Mouse (Mus musculus): ENCODE measurements around the gene B4galnt1.
"Not testable (repeated sequence)": the region's sequence is repeated elsewhere in the genome, so short reads cannot be mapped to it uniquely, and the experiment has no call there.

Gene B4galnt1

GRCm38 (mm10) chr10:127164631-127165353 is at the start of gene B4galnt1:
Gene B4galnt1 (plus strand): TSS chr10:127165225.
- DNase-seq (ENCODE audit: low spot score in 2 of 2): peak in 1 of 2 experiments; percentile 79

- DNase-seq (ENCODE audit: low spot score in 2 of 2): no peak
These were observed 46.6 kb upstream of the B4galnt1 start for GRCm38 (mm10) chr10:127118470-127118869.

GRCm38 (mm10) chr10:127119229-127119628 is 45.8 kb upstream of the B4galnt1 start:
- DNase-seq (ENCODE audit: low spot score in 2 of 2): no peak

- no peak for DNase-seq (ENCODE audit: low spot score in 2 of 2)
These were observed 44.5 kb upstream of the B4galnt1 start for GRCm38 (mm10) chr10:127120301-127121065.

- DNase-seq (ENCODE audit: low spot score in 2 of 2): peak; percentile 96 to 99
These were observed 44.0 kb upstream of the B4galnt1 start, which contains the start of gene Os9 for GRCm38 (mm10) chr10:127121066-127121477. Gene Os9 (minus strand): TSS chr10:127121131.

- DNase-seq (ENCODE audit: low spot score in 2 of 2): no peak
These were observed 43.0 kb upstream of the B4galnt1 start for GRCm38 (mm10) chr10:127122018-127122417.

GRCm38 (mm10) chr10:127122784-127123435 is 42.1 kb upstream of the B4galnt1 start:
- peak in 1 of 2 experiments; percentile 69 for DNase-seq (ENCODE audit: low spot score in 2 of 2)

GRCm38 (mm10) chr10:127123436-127123805 is 41.6 kb upstream of the B4galnt1 start:
- peak; percentile 50 to 90 for DNase-seq (ENCODE audit: low spot score in 2 of 2)

GRCm38 (mm10) chr10:127125210-127126001 is 39.6 kb upstream of the B4galnt1 start:
- peak in 1 of 2 experiments; percentile 26 for DNase-seq (ENCODE audit: low spot score in 2 of 2)

- no peak for DNase-seq (ENCODE audit: low spot score in 2 of 2)
These were observed 38.4 kb upstream of the B4galnt1 start for GRCm38 (mm10) chr10:127126579-127126978.

- DNase-seq (ENCODE audit: low spot score in 2 of 2): no peak
These were observed 37.2 kb upstream of the B4galnt1 start for GRCm38 (mm10) chr10:127127711-127128279.

- DNase-seq (ENCODE audit: low spot score in 2 of 2): no peak
These were observed 35.6 kb upstream of the B4galnt1 start for GRCm38 (mm10) chr10:127129431-127129830.

- DNase-seq (ENCODE audit: low spot score in 2 of 2): no peak
These were observed 32.6 kb upstream of the B4galnt1 start for GRCm38 (mm10) chr10:127132469-127132868.

GRCm38 (mm10) chr10:127134394-127135035 is 30.5 kb upstream of the B4galnt1 start:
- DNase-seq (ENCODE audit: low spot score in 2 of 2): not testable (repeated sequence)

GRCm38 (mm10) chr10:127135118-127135836 is 29.7 kb upstream of the B4galnt1 start:
- no peak for DNase-seq (ENCODE audit: low spot score in 2 of 2)

GRCm38 (mm10) chr10:127136510-127136909 is 28.5 kb upstream of the B4galnt1 start:
- no peak for DNase-seq (ENCODE audit: low spot score in 2 of 2)

- DNase-seq (ENCODE audit: low spot score in 2 of 2): no peak
These were observed 27.1 kb upstream of the B4galnt1 start for GRCm38 (mm10) chr10:127137896-127138295.

- no peak for DNase-seq (ENCODE audit: low spot score in 2 of 2)
These were observed 26.5 kb upstream of the B4galnt1 start for GRCm38 (mm10) chr10:127138328-127139141.

- DNase-seq (ENCODE audit: low spot score in 2 of 2): no peak
These were observed 24.1 kb upstream of the B4galnt1 start for GRCm38 (mm10) chr10:127140971-127141370.

Data from left cerebral cortex, adult 9 months (tissue).